ENCODE assay signal across 8 mouse cellular contexts in the genomic region with DNA sequence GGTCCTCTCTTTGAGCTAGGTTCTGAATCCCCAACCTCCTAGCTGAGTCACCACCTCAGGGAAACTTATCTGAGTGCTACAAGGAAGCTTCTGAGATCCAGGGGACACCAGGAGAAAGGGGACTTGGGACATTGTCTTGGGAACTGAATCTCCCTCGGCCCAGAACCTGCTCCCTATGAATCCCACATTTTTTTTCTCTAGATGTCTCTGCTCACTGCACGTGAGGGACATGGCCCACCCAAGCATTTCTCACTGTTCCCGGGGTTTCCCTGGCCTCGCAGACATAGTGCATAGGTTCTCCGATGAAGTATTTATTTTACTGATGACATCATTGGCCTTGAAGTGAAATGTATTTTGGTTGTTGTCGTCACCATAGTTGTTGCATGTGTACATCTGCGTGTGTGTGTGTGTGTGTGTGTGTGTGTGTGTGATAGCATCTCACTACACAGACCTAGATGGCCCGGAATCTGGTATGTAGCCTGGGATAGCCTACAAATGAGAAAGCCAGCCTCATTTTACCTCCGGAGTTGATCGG. TPM values are rescaled to one million over a fixed set of nuclear protein-coding genes. Genes with fewer than 3 reads are reported as not detected.
DNase-seq lines count a peak whose midpoint lies in the region; ATAC-seq and TF ChIP-seq lines count a peak whose summit lies in the region.

No protein-coding gene starts in this region.

- no peak overlapping the region for H3K9ac ChIP-seq in kidney, embryonic 15.5 days
- H3K9ac ChIP-seq in ES-E14 (ENCODE audit: insufficient read depth, low read depth, low read length, poor library complexity, severe bottlenecking) = no peak overlapping the region
- H3K9ac ChIP-seq in limb, embryonic 12.5 days (replicated peaks) = no peak overlapping the region

- in situ Hi-C loops in ES-E14 (cut with MboI; ENCODE audit: low sequenced_read_pairs in 2 of 2, unreplicated experiment in 2 of 2) = no loop called here

- DNase-seq in gastrocnemius, postnatal 10 days = peak; percentile 4
- DNase-seq in gastrocnemius, postnatal 36 days = no peak
- no peak for DNase-seq in kidney, adult 2 months
- DNase-seq in ES-E14 (ENCODE audit: low read depth, low spot score) = no peak
- no peak for DNase-seq in urinary bladder, postnatal 4 days (ENCODE audit: low spot score in 2 of 2)

- no peak overlapping the region for H3K4me2 ChIP-seq in kidney, embryonic 15.5 days
- H3K4me2 ChIP-seq in limb, embryonic 12.5 days = no peak overlapping the region

- TF ChIP-seq POLR2A in kidney, adult 2 months (IDR thresholded peaks at IDR 0.05; ENCODE audit: low read depth, low read length) = no peak

- WGBS in kidney, embryonic 15.5 days = 78% methylated on average over 10 of the region's 10 CpGs
- 83% methylated on average over 10 of the region's 10 CpGs for WGBS in kidney, adult 2 months
- WGBS in limb, embryonic 12.5 days = 84% methylated on average over 10 of the region's 10 CpGs

- intact Hi-C loops in gastrocnemius, postnatal 36 days (cut with DNase I) = no loop called here

- H3K4me1 ChIP-seq in kidney, embryonic 15.5 days = peaks cover 100% of the 10 kb centered on the region
- peaks cover 57% of the 10 kb centered on the region for H3K4me1 ChIP-seq in kidney, adult 2 months (ENCODE audit: control insufficient read depth, insufficient read depth, low read length)
- peaks cover 0 to 79% of the 10 kb centered on the region in 2 experiments; a peak in 2 of 4 replicates for H3K4me1 ChIP-seq in ES-E14 (ENCODE audit: control insufficient read depth in 2 of 2, insufficient read depth in 2 of 2, low read length in 2 of 2, poor library complexity in 1 of 2)
- peaks cover 96% of the 10 kb centered on the region for H3K4me1 ChIP-seq in limb, embryonic 12.5 days (replicated peaks)

- H3K27ac ChIP-seq in kidney, embryonic 15.5 days = peak overlapping the region; percentile 81; the same call in 1 of the 2 replicates
- no peak overlapping the region for H3K27ac ChIP-seq in kidney, adult 2 months (ENCODE audit: insufficient read depth, low read depth, low read length)
- peak overlapping the region; percentile 9; the same call in 1 of the 2 replicates for H3K27ac ChIP-seq in ES-E14 (ENCODE audit: insufficient read depth, low read depth, low read length, poor library complexity, severe bottlenecking)
- H3K27ac ChIP-seq in limb, embryonic 12.5 days = peak overlapping the region; percentile 98; the same call in 1 of the 2 replicates

- ATAC-seq in kidney, embryonic 15.5 days (replicated peaks; ENCODE audit: low FRiP score) = no peak
- ATAC-seq in limb, embryonic 12.5 days (ENCODE audit: insufficient number of reproducible peaks, insufficient read depth, low FRiP score, low TSS enrichment, low read depth) = no peak
- ATAC-seq in granulocyte monocyte progenitor cell, adult 5-6 weeks (replicated peaks; ENCODE audit: poor library complexity, severe bottlenecking) = no peak

- no peak for TF ChIP-seq CTCF in kidney, adult 2 months (conservative IDR thresholded peaks at IDR 0.05; ENCODE audit: insufficient read depth, insufficient read length, low read depth, low read length)

- no peaks in the 10 kb centered on the region for H3K9me3 ChIP-seq in kidney, embryonic 15.5 days (replicated peaks)
- H3K9me3 ChIP-seq in ES-E14 (ENCODE audit: control insufficient read depth, insufficient read depth, low read depth, low read length) = no peaks in the 10 kb centered on the region
- H3K9me3 ChIP-seq in limb, embryonic 12.5 days = no peaks in the 10 kb centered on the region

- H3K27me3 ChIP-seq in kidney, embryonic 15.5 days = no peaks in the 10 kb centered on the region
- H3K27me3 ChIP-seq in kidney, adult 2 months (replicated peaks; ENCODE audit: control insufficient read depth, insufficient read depth, low read length) = no peaks in the 10 kb centered on the region
- H3K27me3 ChIP-seq in limb, embryonic 12.5 days = no peaks in the 10 kb centered on the region

- H3K4me3 ChIP-seq in kidney, embryonic 15.5 days (replicated peaks) = no peak overlapping the region
- H3K4me3 ChIP-seq in kidney, adult 2 months (ENCODE audit: insufficient read depth, low read depth, low read length) = no peak overlapping the region
- no peak overlapping the region for H3K4me3 ChIP-seq in ES-E14 (ENCODE audit: insufficient read depth in 1 of 2, low read depth in 1 of 2, low read length in 2 of 2, poor library complexity in 1 of 2, severe bottlenecking in 1 of 2)
- H3K4me3 ChIP-seq in limb, embryonic 12.5 days (replicated peaks) = no peak overlapping the region

- H3K36me3 ChIP-seq in kidney, embryonic 15.5 days = peaks cover 3% of the 10 kb centered on the region; the same call in 1 of the 2 replicates
- H3K36me3 ChIP-seq in kidney, adult 2 months (ENCODE audit: control insufficient read depth, insufficient read depth, low read length) = no peaks in the 10 kb centered on the region
- no peaks in the 10 kb centered on the region for H3K36me3 ChIP-seq in ES-E14 (ENCODE audit: control insufficient read depth, insufficient read depth, low read length, poor library complexity, severe bottlenecking)
- H3K36me3 ChIP-seq in limb, embryonic 12.5 days = peaks cover 14% of the 10 kb centered on the region

TF ChIP-seq in ES-E14, 5 proteins besides CTCF, POLR2A, EP300 and RAD21:
- no peak for TF ChIP-seq MAFK (IDR thresholded peaks at IDR 0.05; ENCODE audit: insufficient read depth, low read depth, low read length)
- TF ChIP-seq HCFC1 (IDR thresholded peaks at IDR 0.05; ENCODE audit: borderline replicate concordance, insufficient read depth, low read length) = no peak
- no peak for TF ChIP-seq ZC3H11A (IDR thresholded peaks at IDR 0.05; ENCODE audit: borderline replicate concordance, low read depth, low read length)
- no peak for TF ChIP-seq CHD2 (IDR thresholded peaks at IDR 0.05; ENCODE audit: low read depth, low read length)
- no peak for TF ChIP-seq ZNF384 (IDR thresholded peaks at IDR 0.05; ENCODE audit: low read depth, low read length)

RNA-seq across cellular contexts. Expression of a gene that starts 13.3 kb away (rescaled TPM):
- 10 to 100 TPM; 65.4 to 77.6 TPM for total RNA-seq in gastrocnemius, postnatal 10 days (2021)
- 10 to 100 TPM; 25.7 to 42.5 TPM for total RNA-seq in gastrocnemius, postnatal 36 days (2021)
- 11.3 and 11.7 TPM in 2 replicates for polyA plus RNA-seq in kidney, embryonic 15.5 days (2015; fragmentation: Nextera tagmentation; extraction: Ambion mirVana)
- 23.1 and 25.1 TPM in 2 replicates for polyA plus RNA-seq in kidney, adult 2 months (2012; rRNA removed)
- total RNA-seq in ES-E14 (2012; rRNA removed) = 4.9 and 6.7 TPM in 2 replicates
- 14.3 and 17.3 TPM in 2 replicates for polyA plus RNA-seq in limb, embryonic 12.5 days (2016; fragmentation: Nextera tagmentation; extraction: Ambion mirVana)
- total RNA-seq in granulocyte monocyte progenitor cell, adult 5-6 weeks (2014; fragmentation: Nextera tagmentation) = 8.7 and 13.0 TPM in 2 replicates
- 1.6 and 2.6 TPM in 2 replicates for total RNA-seq in granulocyte monocyte progenitor cell, adult 5-6 weeks (2017)

RNA-seq across cellular contexts. Expression of a gene that starts 41.1 kb away (rescaled TPM):
- total RNA-seq in gastrocnemius, postnatal 10 days (2021) = under 1 TPM; 0.38 to 0.65 TPM
- total RNA-seq in gastrocnemius, postnatal 36 days (2021) = not detected
- polyA plus RNA-seq in kidney, embryonic 15.5 days (2015; fragmentation: Nextera tagmentation; extraction: Ambion mirVana) = 0.60 and 2.5 TPM in 2 replicates
- 9.0 and 11.6 TPM in 2 replicates for polyA plus RNA-seq in kidney, adult 2 months (2012; rRNA removed)
- total RNA-seq in ES-E14 (2012; rRNA removed) = 0.31 and 1.1 TPM in 2 replicates
- 0.31 and 0.65 TPM in 2 replicates for polyA plus RNA-seq in limb, embryonic 12.5 days (2016; fragmentation: Nextera tagmentation; extraction: Ambion mirVana)
- total RNA-seq in granulocyte monocyte progenitor cell, adult 5-6 weeks (2014; fragmentation: Nextera tagmentation) = not detected in 2 replicates
- not detected in 2 replicates for total RNA-seq in granulocyte monocyte progenitor cell, adult 5-6 weeks (2017)

RNA-seq across cellular contexts. Expression of a gene that starts 54.9 kb away (rescaled TPM):
- not detected for total RNA-seq in gastrocnemius, postnatal 10 days (2021)
- total RNA-seq in gastrocnemius, postnatal 36 days (2021) = not detected
- polyA plus RNA-seq in kidney, embryonic 15.5 days (2015; fragmentation: Nextera tagmentation; extraction: Ambion mirVana) = not detected in 2 replicates
- polyA plus RNA-seq in kidney, adult 2 months (2012; rRNA removed) = not detected in 2 replicates
- total RNA-seq in ES-E14 (2012; rRNA removed) = 0.79 and 1.9 TPM in 2 replicates
- 0.18 TPM in 1 of 2 replicates, not detected in the other for polyA plus RNA-seq in limb, embryonic 12.5 days (2016; fragmentation: Nextera tagmentation; extraction: Ambion mirVana)
- not detected in 2 replicates for total RNA-seq in granulocyte monocyte progenitor cell, adult 5-6 weeks (2014; fragmentation: Nextera tagmentation)
- total RNA-seq in granulocyte monocyte progenitor cell, adult 5-6 weeks (2017) = not detected in 2 replicates
